Mouse (Mus musculus): ENCODE data around the gene Dynlt1f.
"Not testable (repeated sequence)": the region's sequence is repeated elsewhere in the genome, so short reads cannot be mapped to it uniquely, and the experiment has no call there.

Gene Dynlt1f

DNA sequence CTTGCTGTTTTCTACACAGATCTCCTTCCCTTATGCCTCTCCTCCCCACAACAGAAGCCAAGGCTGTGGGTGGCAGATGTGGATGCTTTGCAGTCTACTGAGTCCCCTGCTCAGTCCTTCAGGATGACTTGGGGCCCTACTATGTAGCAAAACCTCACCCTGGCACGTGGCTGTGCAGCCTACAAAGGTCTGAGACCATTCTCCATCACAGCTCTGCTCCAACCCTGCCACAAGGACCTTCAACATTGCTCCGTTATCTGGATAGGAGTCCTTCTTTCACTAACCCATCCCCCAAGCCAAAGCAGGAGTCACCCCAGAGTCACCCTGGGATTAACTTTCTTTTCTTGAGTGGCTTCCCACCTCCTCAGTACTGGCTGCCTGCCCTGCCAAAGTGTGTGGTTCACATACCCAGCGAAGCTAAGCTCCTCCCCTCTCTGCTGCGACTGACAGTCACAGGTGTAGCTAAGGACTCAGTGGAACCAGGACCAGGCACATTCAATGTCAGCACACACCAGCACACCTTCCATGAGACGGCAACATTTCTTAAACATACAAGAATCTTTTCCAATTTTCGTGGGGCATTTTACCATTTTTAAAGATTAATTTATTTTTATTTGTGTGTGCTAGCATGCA lies 30.7 kb downstream of the Dynlt1f start:
- not testable (repeated sequence) for DNase-seq (ENCODE audit: low read depth, low spot score)

DNA sequence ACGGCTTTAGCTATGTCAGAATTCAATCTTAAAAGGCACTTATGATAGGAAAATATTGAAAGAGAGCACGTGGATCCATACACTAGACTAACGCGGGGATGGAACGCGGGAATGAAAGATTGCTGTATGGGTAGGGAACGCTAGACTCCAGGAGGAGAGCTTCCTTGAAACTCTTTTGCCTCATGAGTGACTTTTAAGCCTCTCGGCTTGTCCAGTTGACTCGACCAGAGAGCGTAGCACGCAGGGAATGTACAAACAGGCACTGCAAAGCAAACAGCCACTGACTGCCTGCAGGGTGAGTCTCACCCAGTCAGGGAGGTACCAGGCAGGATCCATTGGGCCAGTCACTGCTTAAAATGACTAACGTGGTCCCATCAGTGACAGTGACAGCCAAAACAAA lies 33.7 kb downstream of the Dynlt1f start:
- DNase-seq (ENCODE audit: low read depth, low spot score): not testable (repeated sequence)

DNA sequence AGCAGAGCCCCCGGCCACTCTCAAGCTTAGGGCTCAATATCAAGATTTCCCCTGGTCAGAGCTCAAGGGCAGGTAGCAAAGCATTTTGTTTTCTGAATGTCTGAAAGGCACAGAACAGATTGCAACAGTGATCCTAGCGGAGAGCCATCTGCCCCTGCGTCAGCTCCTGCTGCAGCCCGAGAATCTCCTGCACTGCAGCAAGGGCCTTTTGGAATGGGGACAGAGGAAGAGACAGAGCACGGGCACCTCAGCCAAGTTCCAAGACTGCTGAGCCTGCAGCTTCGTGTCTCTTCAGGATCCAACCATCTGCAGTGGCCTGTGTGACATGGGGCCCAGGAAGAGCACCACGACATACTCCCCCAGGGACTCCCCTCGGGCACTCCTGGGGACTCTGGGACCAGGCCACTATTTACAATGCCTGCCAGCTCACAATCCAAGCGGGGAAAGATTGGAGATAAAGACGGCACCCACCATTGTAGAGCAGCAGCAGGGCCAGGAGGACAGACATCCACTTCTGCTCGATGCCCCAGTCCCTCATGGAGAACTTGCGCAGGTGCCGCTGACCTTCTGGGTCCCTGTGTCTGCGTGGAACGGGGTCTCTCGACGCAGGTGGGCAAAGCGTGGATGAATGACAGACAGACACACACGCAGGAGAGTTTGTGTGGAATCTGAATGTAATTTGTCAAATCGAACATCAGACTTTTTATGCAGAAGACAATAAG lies 34.8 kb downstream of the Dynlt1f start:
- not testable (repeated sequence) for DNase-seq (ENCODE audit: low read depth, low spot score)

DNA sequence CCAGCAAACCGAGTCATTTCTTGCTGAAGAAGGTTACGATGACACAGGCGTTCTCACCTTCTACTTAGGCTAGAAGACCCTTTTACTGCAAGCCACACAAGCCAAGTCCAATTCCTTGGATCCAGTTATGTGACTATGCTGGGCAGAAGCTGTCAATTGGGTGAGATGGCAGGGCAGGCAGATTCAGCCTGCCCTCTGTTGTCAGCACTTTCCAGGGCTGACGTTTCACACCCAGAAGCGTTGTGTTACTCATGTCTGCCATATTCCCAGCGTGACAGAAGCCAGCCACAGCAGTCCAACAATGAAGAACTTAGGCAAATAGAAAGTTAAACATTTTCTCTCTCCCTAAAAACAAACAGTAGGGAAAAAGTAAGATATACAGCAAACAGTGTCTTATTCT lies 35.7 kb downstream of the Dynlt1f start:
- not testable (repeated sequence) for DNase-seq (ENCODE audit: low read depth, low spot score)

DNA sequence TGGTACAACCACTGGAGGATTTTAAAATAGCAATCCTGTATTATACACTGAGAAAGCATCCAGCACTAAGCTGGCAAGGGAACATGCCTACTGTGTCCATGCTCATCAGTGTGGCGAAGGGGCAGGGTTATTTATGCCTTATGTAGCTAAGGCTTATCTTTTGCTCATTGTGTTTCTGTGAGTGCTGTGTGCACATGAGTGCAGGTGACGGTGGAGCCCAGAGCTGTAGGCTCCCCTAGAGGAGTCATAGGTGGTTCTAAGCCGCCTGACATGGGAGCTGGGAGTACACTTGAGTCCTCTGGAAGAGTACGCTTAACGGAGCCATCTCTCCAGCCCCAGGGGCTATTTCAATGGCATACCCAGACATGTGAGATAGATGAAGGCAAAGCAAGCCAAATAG lies 36.4 kb downstream of the Dynlt1f start:
- DNase-seq (ENCODE audit: low read depth, low spot score): not testable (repeated sequence)

DNA sequence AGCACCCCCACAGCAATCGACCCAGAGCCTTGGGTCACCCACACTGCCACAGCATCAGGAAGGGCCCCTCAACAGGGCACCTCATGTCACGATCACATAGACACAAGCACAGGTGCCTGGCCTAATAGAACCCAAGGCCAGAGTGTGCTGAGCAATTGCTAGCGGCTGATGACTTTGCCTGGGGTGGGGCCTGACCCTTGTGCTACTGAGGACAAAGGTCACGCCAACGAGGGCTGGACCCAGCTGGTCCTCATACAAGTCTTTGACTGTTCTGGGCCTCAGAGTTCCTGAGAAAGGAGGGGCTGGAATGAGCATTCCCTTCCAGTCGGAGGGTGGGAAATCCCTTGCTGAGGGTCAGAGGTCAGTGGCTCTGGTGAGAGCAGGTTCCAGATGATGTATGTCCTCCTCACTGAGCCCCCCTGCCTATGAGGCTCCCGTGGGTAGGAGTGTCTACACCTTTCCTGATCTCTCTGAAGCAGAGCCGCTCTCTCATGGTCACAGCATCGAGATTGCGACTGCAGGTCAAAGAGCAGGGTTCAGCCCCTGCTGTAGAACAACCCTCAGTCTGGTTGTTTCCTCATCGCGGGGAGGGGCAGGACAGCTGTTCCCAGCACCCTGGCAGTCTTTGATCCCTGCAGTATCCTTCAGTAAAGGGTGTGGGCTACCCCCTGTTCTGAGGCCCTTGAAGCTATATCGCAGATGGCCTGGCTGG lies 37.9 kb downstream of the Dynlt1f start:
- DNase-seq (ENCODE audit: low read depth, low spot score): not testable (repeated sequence)

DNA sequence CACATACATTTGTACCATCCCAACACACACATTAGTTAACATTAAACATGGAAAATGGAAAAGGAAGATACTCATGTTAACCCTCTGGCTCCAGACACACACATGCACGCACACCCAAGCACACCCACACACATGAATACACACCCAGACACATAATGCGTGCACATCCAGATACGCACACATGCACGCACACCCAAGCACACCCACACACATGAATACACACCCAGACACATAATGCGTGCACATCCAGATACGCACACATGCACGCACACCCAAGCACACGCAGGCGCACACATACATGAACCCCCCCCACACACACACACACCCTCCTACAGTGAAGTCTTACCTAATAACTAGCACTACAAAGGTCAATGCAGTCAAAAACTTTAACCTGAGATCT lies 39.0 kb downstream of the Dynlt1f start:
- DNase-seq (ENCODE audit: low read depth, low spot score): not testable (repeated sequence)

DNA sequence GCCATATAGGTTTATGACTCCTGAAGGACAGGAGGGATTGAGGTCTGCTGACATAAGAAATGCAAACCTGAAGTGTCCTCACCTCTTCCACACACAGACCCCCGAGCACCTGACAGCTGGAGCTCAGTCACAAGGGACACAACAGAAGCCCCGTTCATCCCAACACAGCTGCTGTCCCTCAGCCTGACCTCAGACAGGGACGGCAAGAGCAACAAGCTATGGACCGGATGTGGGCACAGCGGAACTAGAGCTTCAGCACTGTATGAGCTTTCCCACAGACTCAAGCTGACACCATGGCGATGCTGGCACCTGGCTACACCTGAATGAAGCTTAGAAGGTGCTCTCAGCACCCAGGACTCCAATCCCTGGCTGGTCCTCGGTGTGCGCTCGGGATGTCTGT lies 41.4 kb downstream of the Dynlt1f start:
- not testable (repeated sequence) for DNase-seq (ENCODE audit: low read depth, low spot score)

DNA sequence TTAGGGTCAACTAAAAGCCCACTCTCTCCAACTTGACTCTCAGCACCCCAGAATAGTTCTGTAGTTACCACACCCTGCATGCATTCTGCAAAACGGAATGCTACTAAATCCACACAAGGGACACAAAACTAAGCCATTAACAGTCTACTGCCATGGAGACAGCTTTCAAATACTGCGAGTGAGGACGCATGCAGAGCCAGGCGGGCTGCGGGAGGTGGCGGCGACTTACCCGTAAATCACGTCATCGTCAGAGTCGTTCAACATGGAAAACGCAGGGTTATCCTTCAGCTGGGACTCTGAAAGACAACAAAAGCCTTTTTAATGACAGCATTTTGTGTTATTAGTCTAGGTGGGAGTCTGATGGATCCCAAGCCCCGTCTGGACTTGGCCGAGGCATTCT lies 42.2 kb downstream of the Dynlt1f start:
- DNase-seq (ENCODE audit: low read depth, low spot score): not testable (repeated sequence)

DNA sequence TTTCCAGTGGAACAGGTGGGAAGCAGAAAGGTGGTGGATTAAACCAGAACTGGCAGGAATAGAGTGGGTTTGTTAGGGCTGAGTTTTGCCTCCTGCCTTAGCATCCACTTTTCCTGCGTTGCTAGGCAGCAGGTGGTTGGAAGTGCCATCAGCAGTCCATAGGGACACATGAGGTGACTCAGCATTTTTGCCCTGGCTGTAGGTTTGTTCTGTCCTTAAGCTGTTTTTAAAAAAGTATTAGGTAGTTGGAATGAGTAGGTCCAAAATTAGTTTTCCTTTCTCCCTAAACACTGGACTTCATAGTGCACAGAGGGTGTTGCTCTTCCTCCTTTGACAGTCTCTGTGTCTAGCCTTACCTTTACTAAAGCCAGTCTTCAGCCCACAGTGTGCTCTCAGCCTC lies 50.4 kb downstream of the Dynlt1f start:
- not testable (repeated sequence) for DNase-seq (ENCODE audit: low read depth, low spot score)

DNA sequence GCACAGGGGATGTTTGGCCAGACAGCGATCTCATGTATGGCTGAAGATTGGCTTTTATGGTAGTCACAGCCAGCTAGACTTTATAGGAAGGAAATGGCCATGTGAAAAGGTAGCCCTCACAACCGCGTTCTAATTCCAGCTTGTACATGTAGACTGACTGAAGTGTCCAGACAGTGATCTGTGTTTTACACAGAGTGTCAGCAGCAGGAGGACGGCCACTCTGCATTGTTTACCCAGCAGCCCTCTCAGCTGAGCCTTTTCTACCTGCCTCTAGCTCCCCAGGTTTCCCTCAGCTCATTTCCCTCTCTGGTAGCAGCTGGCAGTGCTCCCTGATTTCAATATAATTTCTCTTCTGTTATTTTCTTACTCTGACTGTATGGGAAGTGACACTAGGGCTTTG lies 53.5 kb downstream of the Dynlt1f start:
- not testable (repeated sequence) for DNase-seq (ENCODE audit: low read depth, low spot score)

DNA sequence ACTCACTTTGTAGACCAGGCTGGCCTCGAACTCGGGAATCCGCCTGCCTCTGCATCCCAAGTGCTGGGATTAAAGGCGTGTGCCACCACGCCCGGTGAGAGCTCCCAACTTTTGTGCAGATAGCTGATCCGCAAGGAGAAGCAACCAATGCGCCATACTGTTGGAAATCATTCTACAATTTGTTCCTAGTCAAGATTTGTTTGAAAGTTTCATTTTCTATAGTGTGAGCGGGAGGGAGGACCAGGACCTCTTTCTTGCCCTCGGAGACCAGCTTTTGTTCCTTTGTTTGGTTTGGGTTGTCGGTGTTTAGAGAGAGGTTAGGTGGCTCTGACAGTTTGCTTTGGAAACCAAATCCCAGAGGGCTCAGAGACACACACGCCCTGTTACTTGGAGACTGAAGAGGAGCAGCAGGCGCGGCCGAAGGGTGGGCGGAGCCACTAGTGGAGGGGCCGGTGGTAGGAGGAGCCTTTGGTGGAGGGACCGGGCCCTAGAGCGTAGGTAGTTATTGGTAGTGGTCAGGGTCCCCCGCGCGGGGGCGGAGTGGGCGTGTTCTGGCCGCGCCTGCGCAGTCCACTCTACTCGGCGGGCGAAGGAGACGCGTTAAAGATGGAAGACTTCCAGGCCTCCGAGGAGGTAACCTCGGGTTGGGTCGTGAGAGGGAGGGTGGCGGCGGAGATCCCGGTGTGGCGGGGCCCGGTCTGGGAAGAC lies 54.3 kb downstream of the Dynlt1f start, which contains the start of gene Dynlt1c:
Dynlt1c (plus strand) TSS at position 468 of the 708 bp plus-strand sequence.
- DNase-seq (ENCODE audit: low read depth, low spot score): peak; percentile 79

DNA sequence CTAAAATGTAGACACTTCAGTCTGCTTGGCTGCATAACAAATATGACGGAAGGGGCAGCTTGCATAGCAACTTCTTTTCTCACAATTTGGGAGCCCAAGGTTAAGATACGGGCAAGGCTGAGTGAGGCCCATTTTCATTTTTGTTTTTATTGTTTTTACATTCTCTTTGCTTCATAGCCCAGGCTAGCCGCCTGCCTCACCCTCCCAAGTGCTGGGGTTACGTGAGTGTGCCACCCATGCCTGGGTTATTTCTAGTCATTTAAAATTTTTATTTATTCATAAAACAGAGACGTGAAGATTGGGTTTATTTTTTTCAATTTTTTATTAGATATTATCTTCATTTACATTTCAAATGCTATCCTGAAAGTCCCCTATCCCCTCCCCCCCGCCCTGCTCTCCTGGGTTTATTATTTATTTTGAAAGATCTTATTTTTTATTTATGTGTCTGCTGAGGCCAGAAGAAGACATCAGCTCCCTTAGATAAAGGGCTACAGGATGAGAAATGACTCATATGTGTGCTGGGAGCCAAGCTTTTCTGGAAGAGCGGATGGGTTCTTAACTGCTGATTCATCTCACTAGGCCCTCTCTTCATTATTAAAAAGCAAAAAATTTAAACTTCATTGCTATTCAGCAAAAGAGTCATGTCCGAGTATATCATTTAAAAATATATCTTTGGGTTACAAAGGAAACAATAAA lies 55.3 kb downstream of the Dynlt1f start:
- not testable (repeated sequence) for DNase-seq (ENCODE audit: low read depth, low spot score)

DNA sequence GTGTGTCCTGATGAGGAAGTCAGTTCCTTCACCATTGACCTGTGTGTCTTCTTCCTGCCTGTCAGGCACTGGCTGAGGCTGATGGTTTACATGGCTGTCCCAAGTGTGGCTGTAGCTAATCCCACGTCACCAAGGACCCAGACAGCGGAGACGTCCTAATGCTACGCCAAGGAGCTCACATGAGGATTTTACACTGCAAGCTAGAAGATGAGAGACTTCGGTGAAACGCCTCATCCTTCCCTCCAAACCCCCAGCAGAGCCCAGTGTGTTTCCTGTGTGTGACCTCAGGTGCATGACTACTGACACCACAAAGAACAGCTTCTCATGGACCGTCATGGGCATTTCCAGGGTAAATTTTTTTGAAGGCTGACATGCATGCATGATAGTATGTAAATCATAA lies 57.3 kb downstream of the Dynlt1f start:
- DNase-seq (ENCODE audit: low read depth, low spot score): peak; percentile 63
